Mouse (Mus musculus) right cerebral cortex, adult 2 months (tissue): ENCODE data around the gene Fndc1.

Experiments used
- DNase-seq, 2 experiments: peaks; one replicate each; pipeline ENCODE4 v3.0.0; 2021 to 2022; ENCODE audit warnings: low spot score in 2 of 2

Fndc1 gene

DNA sequence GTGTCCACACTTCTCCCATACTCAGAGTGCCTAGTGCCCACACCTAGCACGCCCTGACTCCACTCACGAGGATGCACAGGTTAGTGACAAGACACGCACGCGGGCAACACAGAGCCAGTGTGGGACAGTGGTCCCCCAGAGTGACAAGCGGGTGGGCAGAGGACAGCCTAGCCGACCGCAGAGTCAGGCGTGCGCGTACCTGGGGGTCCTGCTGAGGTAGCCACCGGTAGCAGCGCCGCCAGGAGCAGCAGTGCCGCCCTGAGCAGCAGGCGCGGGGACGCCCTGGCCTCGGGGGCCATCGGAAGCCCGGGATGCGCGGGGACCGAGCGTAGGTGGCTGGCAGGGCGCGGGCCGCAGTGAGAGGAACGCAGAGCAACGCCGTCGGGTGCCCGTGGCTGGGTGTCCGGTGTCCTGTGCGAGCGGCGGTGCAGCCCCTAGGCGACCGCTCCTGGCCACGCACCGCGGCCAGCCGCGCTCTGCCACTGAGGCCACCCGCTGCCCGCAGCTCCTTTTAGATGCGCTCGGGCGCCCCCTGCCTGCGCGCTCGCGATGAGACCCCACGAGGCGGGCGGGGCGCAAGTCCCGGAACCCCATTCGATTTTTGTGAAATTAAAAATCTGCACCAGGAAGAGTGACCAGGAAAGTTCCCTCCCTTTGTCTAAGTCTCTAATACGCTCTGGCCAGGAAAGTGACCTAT lies at the start of gene Fndc1:
TSS of gene Fndc1 (minus strand) at position 484 of the 697 bp plus-strand sequence.
- peak; percentile 53 to 56 for DNase-seq

DNA sequence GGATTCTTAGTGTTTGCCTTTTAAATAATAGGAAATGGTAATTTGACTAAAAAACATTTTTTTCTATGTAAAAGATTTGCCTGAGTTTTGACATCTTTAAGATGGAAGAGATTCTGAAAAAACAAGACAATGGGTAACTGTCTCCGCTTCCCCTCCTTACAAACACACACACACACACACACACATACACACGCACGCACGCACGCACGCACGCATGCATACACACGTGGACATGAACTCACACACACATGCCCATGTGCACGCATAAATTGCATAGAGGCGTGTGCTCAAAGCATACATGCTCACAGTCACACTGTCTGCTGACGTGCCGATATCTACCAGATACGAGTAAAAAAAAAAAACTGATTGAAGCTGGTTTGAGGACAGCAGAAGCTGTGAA lies 49.4 kb upstream of the Fndc1 start:
- no peak for DNase-seq

DNA sequence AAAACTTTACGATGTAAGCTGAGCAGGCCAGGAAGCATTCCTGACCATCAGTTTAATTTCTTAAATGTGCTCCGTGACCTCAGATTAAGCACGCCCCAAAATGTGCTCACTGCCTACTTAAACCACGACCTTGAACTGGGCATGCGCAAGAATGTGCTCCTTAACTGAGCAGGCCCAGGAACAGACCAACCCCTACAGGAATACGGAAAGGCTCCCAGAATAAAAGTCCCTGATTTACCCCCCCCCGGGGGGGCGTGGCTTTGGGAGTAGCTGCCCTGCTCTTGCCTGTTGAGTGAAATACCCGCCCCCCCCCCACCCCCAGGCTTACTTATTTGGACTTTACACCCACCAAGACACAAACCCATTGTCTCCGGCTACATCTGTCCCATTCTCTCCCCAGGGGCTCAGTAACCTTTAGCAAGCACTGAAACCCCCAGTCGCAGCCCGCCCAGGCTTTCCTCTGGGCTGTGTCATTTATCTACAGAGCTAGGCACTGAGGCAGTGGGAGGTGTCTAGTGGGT lies 48.9 kb upstream of the Fndc1 start:
- no peak for DNase-seq

DNA sequence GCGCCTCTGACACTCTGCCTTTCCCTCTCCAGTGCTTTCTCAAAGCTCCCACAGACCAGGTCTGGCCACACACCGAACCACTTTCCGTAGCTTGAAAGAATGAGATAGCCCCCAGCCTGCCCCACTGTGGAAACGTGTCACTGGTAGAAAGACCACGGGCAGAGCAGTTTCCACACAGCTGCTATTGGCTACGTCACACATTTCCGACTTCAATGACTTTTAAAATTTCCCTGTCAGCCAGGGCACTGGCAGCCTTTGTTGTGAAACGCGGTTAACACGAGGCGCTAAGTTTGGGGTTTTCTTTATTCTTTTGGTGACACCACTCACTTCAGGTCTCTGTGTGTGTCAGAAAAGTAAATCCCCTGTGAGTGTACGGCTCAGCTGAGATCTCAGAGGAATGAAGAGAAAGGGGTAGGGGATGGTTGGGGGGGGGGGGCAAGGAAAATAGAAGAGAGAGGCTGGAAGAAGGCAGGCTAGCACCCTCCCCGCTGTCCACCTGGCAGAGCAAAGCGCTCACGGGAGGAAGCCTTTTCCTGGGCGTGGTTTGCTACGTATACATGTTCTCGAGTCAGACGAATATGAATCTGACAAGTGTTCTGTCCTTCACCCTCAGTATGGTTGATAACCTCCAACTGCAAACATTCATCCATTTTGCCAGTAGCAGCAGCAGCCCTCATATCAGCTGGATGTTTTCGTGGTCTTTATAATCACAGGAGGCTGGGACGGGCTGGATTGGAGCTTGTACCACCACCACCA lies 47.9 kb upstream of the Fndc1 start:
- no peak for DNase-seq

DNA sequence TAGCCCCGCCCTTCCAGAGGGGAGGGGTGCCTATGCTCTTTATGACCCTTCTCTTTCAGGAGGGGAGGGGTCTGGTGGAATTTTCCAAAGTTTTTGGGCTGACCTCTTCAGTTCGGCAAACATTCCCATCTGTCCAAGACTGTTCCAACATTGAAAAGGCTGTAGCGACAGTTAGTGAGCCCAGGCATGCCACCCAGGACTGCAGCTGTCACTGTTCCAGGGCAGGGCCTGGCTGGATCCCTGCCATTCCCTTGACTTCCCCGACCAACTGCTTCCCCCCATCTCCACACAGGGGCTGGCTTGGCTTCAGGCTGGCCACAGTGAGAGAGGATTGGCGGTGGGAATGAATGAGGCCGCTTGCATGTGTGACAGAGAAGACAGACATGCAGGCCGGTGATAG lies 46.3 kb upstream of the Fndc1 start:
- DNase-seq: no peak

DNA sequence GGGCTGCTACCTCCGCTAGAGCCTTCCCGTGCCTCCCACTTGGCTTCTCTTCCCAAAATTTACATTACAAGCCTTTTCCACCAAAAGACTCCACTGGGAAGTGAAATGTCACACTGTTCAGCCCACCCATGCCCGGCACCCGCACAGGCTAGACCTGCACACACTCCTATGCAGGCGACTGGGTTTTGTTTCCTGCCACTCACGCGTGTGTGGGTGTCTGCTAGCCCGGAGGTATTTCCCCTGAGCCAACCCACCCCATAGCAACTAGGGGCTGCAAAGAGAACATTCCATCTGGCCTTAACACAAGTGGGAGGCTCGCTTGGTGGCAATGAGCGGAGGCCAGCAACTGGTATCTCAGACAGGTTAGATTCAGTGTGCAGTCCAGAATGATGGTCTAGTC lies 44.7 kb upstream of the Fndc1 start:
- DNase-seq: peak; percentile 36 to 54

DNA sequence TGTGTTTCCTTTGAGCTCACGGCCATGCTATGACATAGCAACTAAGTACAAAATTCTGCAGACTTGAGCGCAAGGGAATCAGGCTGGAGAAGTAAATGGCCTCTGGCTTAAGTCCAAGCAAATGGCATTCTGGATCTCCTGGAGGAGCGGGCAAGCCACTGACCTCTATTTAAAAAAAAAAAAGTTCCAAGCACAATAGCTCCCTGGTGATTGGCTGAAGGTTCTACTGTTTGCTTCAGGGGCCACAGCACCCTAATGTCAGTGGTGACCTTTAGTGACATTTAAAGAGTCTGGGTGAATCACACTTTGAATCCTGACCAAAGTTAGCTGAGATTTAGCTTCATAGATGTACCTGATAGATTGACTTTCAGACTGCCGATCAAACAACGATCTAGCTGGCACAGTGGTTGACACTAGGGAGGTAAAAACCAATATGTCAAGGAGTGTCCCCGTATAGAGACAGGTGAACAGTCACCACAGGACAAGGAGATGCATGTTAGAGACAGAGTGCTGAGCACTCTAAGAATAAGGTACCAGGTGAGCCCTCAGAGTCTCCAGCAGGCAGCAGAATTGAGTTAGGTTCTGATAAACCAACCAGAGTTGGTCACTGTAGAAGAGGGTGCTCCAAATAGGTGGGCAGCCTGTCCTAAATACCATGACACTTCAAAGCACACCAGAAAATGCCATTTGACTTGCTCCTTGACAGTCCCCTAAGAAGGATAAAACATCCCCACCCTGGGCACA lies 43.9 kb upstream of the Fndc1 start:
- DNase-seq: no peak

DNA sequence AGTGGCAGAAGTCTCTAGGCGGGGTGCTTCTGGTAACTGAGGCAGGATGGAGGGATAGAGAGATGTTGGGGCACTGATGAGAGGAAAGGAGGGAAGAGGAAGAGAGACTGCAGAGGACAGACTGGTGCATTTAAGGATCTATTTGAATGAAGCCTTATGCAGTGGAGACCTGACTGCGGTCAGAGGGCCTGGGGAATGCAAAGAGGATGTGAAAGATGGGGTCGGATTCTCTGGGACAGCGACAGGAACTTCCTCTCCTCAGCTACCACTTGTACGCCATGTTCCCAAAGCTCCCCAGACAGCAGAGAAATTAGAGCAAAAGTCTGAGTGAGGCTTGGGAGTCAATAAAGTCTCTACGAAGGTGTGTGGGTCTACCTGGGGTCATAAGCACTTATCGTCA lies 42.0 kb upstream of the Fndc1 start:
- DNase-seq: no peak

DNA sequence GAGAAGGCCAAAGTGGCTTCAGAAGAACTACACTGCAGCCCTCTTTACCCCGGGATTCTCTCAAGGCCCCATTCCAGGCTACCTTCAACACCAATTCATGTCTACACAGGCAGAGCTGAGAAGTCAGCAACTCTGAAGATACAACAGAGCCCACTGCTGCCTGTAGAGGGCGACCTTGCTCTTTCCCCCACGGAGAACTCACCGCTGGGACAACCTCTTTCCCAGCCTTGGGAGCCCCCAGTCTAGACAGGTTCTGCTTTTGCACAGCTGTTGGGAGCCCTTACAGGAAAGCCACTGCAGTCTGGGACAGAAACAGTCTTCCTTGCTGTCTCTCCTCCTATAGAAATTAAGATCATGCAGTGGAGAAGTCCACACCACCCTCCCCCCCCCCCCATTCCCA lies 41.5 kb upstream of the Fndc1 start:
- peak; percentile 81 to 85 for DNase-seq

DNA sequence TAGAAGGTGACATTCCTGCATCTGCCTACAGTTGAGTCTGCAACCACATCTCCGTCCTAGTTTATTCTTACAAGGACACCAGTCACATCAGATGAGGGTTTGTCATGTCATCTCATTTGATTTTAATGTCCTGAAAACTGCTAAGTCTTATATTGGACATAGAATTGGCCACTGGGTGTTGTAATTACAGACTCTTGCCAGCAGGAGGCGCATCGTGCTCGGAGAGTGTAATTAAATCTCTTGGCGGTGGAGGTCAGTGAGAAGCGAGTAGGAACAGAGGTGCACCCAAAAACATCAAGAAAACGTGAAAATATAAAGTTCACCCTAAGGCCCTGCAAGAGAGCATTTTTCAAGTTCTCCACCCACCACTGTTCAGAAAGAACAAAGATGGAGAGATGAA lies 37.6 kb upstream of the Fndc1 start:
- peak in 1 of 2 experiments; percentile 38 for DNase-seq

DNA sequence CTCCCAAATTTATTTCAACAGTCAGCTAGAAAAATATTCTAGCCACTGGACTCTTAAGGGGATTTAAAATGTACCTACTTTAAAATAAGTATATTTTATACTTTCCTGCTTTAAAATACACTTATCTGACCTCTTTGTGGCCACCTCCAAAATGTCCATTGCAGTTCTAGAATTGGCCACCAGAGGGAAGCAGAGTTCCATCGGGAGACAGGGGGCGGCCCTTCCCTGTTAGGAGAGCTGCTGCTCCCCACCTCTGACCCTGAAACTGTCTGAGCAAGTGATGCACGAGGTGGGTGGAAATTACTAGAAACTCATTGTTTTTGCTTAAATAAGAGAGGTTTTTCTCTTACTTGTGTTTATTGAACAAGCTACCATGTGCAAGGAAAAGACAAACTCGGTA lies 36.6 kb upstream of the Fndc1 start:
- DNase-seq: peak; percentile 60 to 75

DNA sequence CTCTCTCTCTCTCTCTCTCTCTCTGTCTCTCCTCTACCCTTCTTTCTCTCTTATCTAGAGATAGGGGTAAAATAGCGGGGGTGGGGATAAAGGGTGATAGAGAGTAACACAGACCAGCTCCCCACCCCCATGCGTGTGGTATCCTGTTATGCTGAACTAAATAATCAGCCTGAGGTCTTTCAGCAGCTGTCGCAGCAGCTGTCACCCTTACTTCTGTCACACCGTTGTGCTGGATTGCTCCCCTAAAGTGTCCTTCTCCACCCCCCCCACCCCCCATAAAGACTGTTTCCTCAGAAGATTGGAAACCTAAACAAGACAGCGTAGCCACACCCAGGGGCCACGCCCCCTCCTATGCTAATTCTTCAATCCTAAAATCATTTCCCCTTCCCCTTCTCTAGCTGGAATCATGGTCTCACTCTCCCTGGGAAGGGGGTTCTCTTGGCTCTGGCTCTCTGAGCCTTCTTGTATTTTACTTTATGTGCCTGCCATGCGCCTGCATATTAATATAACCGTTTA lies 33.8 kb upstream of the Fndc1 start:
- no peak for DNase-seq

DNA sequence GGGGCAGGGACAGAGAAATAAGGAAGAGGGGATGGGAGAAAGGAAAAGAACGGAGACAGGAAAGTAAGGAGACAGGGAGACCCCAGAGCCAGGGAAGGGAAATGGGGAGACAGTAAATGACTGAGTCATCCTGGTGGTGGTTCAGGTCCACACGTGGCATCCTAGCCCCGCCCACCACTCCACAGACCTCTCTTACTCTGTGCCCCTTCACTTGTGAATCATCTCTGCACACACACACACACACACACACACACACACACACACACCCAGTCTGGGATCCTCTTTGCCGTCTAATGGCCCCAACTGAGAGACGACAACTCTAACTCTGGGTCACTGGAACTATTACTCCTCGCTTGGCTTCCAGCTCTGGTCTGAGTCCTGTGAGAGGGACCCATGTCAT lies 30.6 kb upstream of the Fndc1 start:
- no peak for DNase-seq

DNA sequence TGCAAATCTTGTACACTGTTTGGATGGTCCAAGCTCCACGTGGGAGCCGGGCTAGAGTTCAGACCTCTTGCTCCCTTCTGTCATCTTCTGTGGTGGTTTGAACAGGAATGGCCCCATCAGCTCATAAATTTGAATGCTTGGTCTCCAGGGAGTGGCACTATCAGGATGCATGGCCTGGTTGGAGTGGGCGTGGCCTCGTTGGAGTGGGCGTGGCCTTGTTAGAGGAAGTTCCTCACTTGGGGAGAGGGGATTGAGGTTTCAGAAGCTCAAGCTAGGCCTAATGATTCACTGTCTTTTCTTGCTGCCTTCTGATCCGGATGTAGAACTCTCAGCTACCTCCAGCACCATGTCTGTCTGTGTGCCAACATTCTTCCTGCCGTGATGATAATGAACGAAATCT lies 28.7 kb upstream of the Fndc1 start:
- DNase-seq: no peak

DNA sequence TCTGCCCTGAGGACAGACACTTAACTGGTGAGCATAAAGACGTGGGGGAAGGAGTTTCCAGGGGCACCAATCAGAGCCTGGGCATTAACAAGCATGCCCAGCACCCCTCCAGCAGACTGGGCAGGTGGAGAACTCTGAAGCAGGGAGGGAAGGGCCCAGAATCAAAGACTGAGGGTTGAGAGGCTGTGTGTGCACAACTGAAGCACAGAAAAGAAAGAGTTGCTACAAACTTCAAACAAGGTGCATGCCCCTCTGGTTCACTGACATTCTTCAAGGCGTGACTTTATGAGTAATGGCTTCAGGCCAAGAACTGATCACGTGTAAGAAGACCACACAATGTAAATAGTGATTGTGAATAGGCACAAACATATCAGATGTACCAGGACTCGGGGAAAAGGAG lies 24.9 kb upstream of the Fndc1 start:
- no peak for DNase-seq

DNA sequence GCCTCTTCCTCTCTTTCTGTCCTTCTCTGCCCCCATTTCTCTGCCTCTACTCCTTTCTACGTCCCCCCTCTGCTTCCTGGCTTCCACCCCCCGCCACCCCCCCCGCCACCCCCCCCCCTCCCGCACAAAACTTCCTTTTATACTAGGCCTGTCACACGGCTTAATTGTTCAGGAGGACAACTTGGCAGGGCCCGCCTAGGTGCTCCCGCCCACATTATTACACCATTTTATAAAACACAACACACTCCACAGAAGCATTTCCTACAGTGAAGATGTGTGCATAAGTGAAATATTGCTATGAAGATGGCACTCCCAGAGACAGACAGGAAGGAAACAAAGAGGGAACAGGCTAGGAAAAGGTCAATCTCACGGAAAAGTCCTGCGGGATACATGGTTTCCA lies 24.4 kb upstream of the Fndc1 start:
- DNase-seq: no peak

DNA sequence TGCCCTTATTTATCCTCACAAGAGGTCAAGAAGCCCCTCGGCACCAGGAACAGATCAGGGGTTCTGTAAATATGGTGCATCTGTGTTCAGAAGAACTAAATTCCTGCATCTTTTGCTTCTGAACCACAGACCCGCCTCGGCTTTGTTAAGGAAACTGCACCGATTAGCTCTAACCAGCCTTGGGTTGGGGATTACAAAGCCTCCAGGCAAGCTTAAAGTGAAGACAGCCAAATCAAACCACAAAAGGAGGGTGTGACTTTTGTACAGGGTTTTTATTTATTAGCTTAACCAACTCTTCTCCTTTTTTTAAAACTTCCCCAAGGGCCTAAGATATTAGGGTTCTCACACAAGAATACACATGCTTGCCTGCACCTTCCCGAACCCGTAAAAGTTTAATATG lies 23.1 kb upstream of the Fndc1 start:
- DNase-seq: no peak

DNA sequence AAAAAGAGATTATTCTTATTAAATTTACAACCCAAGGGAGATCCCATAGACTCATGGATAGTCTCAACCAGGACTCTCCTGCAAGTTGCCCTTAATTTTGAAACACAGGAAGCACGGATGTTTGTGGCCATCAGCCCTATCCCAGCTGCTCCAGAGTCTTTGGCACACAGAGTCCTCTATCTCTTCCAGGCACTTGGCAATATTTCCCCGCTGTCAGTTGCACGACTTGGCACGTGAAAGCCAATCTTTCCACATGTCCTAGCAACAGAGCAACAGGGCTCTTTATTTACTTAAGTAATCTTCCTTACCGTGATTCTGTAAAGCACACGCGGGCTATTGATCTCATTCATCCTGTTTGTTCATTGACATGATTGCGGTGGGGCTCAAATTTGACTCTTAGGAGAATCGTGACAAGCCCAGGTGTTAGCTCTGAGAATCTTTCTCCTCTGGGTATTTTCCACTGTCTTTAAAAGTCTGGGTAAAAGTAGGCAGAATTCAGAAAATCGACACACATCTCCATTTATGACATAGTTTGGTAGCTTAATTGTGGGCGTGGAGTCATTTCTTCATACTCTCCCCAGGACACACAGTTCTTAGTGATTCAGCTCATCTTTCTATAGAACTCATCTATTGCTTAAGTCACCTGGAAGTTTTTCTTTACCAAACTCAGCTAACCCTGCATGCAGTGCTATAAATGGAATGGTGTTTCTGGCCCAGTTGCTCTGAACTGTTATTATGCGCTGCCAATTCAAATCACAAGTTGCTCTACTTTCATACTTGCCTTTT lies 13.6 kb upstream of the Fndc1 start:
- no peak for DNase-seq

DNA sequence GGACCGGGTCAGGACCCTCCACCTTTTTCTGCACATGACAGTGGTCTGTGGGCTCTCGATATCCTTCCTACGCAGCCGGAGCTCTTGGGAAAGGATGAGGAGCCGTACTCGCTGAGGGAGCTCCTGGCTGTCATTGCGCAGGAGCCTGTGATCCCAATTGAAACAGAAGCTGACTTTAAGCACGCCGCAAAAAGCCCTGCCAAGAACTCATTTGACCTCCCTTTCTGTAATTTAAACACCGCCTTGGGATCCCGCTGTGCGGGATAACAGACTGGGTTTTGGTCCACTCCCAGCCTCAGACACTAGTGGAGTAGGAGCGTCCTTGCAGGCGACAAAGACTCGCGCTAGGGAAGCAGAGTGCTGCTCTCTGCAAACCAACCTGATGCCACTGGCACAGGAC lies 484 bp upstream of the Fndc1 start:
- DNase-seq: no peak

DNA sequence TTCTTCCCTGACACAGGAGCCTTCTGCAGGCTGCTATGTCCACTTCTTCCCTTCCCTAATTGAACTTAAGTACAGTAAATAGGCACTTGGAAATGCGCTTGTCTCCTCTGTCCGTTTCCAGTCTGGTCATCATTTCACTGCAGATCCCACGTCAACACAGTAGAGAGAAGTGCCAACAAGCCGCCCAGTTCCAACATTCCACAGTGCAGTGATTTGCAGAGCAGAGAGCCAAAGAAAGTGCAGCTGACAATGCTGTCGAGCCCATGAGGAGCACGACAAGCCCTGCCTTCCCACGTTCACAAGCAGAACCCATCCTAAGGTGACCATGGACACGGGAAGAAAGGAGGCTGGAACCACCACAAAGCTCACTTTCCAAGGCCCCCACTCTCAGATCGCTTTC lies 1.7 kb downstream of the Fndc1 start:
- DNase-seq: no peak

DNA sequence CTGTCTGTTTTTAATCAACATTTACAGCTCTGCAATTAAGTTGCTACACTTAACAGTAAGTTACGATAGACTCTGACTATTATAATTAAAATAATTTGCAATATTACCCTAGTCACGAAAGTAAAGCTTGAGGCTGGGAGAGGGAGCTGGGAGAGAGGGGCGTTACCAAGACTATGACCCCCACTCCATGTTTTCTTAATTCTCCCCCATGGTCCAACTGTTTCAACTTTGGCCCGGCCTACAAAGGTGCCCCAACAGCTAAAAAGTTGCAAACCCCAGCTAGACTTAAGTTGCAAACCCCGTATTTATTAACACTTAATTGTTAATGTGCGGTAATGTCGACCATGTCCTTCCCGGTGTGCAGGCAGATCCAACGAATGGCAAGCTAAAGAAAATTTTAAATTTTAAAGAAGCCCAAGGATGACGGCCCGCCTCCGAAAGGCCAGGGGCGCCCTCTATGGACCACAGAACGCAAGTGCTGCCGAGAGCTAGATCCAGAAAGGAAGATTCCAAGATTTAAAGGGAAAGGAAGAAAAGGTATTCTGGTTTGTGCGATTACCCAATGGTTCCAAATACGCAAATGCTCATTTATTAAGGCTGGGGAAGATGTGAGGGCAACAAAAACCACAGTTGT lies 5.4 kb downstream of the Fndc1 start:
- DNase-seq: peak; percentile 69 to 81
